Mouse (Mus musculus): ENCODE measurements around the gene Gk2. TPM values are rescaled to one million over a fixed set of nuclear protein-coding genes. Genes with fewer than 3 reads are reported as not detected.

Gene Gk2
- total RNA-seq, 2 experiments from 2014 or later, result not detected

Other genes with a start within 250 kb of the Gk2 start
- not detected for gene Naa11, start 64.6 kb downstream of the Gk2 start, total RNA-seq (2021)